Mouse (Mus musculus) embryonic fibroblast, embryonic 13.5 days (primary cell): Measurements from ENCODE around the gene Cyren. TPM values are rescaled to one million over a fixed set of nuclear protein-coding genes. Genes with fewer than 3 reads are reported as not detected.

ENCODE experiments used
- H3K27ac ChIP-seq: 2 replicates; pipeline ENCODE4 v1.5.1; 2012; ENCODE audit warnings: low read length, control low read depth, inconsistent platforms; ENCODE audit not compliant: insufficient read depth
- H3K4me1 ChIP-seq: 2 replicates; pipeline ENCODE4 v1.6.1; 2011; ENCODE audit warnings: low read length; ENCODE audit not compliant: control insufficient read depth, insufficient read depth
- H3K4me3 ChIP-seq: 2 replicates; pipeline ENCODE4 v1.5.1; 2011; ENCODE audit warnings: mild to moderate bottlenecking, control low read depth, low read length; ENCODE audit not compliant: insufficient read depth
- CTCF ChIP-seq: IDR thresholded peaks from 2 replicates; pipeline ENCODE4 v1.5.1; 2011; ENCODE audit warnings: mild to moderate bottlenecking, control low read depth, low read length, moderate library complexity, borderline replicate concordance; ENCODE audit not compliant: insufficient read depth
- POLR2A ChIP-seq: IDR thresholded peaks from 2 replicates; pipeline ENCODE4 v1.6.1; 2011; ENCODE audit warnings: low read depth, mild to moderate bottlenecking, control low read depth, low read length, moderate library complexity
- polyA plus RNA-seq: library from polyadenylated mRNA; stranded (reverse); fragments of >200 nt; gene quantifications from 2 replicates; pipeline ENCODE4 v1.2.4, GENCODE M21; 2011; ENCODE audit warnings: low read depth; ENCODE audit not compliant: missing spikeins, insufficient read length

Gene Cyren
- polyA plus RNA-seq, 1 experiment, result 10.0 TPM

DNA sequence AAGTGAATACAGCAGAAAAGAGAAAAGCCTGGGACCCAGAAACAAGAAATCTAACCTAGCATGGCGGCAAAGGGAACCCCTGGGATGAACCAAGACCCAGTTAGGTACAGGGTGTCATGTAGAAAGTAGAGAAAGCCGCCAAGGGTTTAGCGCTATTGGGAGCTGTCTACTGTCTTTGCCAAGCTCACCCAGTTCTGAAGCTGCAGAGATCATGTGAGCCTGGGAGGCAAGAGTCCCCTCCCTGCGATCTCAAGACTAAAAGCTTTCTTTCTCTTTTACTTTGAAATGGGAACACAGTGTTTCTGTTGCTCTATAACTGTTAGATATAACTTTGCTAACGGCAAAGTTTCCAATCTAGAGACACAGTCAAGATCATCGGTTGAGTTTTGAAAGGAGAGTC, 15.5 kb downstream of the Cyren start:
- H3K4me3 ChIP-seq, result no peak overlapping the region
- 0 out of 2 replicates have a peak overlapping the region, but pooled peaks have one; percentile 14 for H3K27ac ChIP-seq
- TF ChIP-seq CTCF (no peak), POLR2A (no peak)
- peaks cover 5% of the 10 kb centered on the region for H3K4me1 ChIP-seq

DNA sequence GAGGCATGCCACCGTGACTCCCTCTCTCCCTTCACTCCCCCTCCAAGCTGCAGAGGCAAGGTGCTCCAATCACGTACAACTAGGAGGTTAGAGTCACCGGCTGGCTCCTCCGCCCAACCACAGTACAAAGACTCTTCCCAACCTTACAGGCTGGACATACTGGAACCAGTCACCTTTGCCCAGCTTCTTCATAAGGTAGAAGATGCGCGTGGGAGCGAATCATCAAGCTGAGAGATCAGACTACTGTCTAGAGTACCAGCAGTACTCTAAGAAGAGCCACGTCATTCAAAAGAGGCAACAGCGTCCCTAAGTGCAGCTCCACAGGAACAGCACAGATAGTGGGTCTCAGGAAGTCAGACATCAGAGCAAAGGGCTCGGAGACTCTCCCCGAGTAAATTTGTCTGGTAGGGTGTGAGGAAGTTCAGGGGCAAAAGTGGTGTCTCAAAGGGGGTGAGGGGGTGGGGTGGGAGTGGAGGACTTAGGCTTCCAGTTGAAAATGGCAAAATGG, 16.3 kb downstream of the Cyren start:
- TF ChIP-seq POLR2A (no peak), CTCF (no peak)
- Histone ChIP-seq H3K4me1 (peaks cover 5% of the 10 kb centered on the region), H3K27ac (no peak overlapping the region), H3K4me3 (no peak overlapping the region)

DNA sequence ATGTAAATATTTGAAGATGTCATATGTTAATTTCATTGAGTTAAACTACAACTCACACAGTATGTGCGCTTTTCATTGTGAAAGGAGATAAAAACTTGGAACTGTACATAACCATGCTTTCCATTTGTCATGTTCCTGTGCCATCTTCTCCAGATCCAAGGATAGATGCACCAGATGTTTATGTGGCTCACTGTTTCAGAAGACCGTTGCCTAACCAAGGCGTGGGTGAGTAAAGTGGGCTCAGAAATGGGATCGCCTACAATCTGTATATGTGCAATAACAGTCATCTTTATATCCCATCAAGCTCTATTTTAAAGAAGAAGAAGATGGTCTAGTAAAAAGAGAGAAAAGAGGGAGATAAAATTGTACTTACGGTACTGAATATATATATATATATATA, 45.5 kb downstream of the Cyren start:
- TF ChIP-seq CTCF, result no peak
- H3K4me3 ChIP-seq, result no peak overlapping the region
- no peak overlapping the region for H3K27ac ChIP-seq
- H3K4me1 ChIP-seq, result peaks cover 4% of the 10 kb centered on the region; the same call in 1 of the 2 replicates

DNA sequence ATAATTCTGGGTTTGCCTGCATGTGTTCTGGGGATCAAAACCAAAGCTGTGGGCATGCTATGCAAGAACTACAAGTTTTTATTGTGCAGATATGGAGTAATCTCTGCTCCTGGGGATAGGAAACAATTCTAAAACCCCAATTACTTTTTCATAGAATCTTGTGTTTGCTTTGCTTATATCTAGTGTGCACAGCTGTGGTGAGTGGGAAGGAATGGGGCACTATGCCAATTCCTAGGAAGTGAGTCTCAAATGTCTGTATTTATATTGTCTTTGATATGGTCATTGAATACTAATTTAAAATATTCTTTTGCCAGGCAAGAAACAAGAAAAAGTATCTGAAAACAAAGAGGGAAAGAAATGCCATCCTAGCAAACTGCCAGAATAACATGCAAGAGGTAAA, 53.5 kb downstream of the Cyren start:
- Histone ChIP-seq H3K4me3 (no peak overlapping the region), H3K27ac (no peak overlapping the region), H3K4me1 (no peaks in the 10 kb centered on the region)
- TF ChIP-seq POLR2A (no peak), CTCF (no peak)

Other genes with a start within 250 kb of the Cyren start
- gene Agbl3, start 97.6 kb downstream of the Cyren start, polyA plus RNA-seq, result 5.0 and 6.8 TPM in 2 replicates
- 3.8 and 7.3 TPM in 2 replicates for gene Tmem140, start 14.9 kb downstream of the Cyren start, polyA plus RNA-seq
- gene Wdr91, start 32.8 kb upstream of the Cyren start, polyA plus RNA-seq, result 8.8 and 12.1 TPM in 2 replicates
- not detected in 2 replicates for gene Stra8, start 42.1 kb upstream of the Cyren start, polyA plus RNA-seq
- not detected in 2 replicates for gene Slc23a4, start 110.3 kb upstream of the Cyren start, polyA plus RNA-seq